Mouse (Mus musculus): Measurements from ENCODE around the gene Ube2o.

The Ube2o gene

DNA sequence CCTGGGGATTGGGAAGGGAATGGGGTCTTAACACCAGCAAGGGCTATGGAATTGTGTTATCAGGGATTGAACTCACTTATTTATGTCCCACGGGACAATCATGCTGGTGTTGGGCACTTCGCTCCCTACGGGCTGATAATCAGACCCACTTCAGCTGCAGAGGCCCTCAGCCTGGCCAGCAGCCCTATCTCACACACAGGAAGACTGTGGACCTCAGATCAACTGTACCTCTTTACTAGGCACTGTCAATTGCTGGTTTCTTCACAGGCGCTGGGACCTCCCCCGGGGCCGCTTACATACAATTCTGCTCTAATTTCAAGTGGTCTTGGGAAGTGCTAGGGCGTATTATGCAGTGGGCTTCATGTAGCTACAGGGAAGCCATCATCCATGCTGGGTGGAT, 44.6 kb downstream of the Ube2o start:
- DNase-seq = no peak

DNA sequence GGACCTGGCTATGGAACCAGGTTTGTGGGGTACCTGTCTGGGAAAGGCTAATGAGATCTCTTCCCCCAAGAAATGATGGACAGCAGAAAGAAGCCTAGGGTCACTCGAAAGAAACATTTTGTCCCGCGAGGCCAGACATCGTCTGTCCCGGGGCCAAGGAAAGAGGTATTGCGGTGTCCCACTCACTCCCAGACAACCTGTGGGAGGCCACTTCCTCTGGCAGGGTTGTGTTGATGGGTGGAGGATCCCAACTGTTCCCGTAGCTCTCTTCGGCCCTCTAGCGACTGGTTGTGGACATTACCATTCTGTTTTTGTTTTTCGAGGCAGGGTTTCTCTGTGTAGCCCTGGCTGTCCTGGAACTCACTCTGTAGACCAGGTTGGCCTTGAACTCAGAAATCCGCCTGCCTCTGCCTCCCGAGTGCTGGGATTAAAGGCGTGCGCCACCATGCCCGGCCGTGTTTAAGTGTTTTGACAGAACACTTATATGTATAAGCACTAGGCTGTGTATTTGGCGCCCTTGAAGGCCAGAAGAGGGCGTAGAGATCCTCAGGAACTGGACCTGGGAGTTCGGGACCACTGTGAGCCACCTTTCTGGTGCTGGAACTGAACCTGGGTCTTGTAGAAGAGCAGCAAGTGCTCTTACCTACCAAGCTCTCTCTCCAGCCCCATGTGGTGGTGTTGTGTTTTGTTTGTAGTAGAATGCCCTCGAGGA, 46.9 kb downstream of the Ube2o start:
- DNase-seq = peak; percentile 55

DNA sequence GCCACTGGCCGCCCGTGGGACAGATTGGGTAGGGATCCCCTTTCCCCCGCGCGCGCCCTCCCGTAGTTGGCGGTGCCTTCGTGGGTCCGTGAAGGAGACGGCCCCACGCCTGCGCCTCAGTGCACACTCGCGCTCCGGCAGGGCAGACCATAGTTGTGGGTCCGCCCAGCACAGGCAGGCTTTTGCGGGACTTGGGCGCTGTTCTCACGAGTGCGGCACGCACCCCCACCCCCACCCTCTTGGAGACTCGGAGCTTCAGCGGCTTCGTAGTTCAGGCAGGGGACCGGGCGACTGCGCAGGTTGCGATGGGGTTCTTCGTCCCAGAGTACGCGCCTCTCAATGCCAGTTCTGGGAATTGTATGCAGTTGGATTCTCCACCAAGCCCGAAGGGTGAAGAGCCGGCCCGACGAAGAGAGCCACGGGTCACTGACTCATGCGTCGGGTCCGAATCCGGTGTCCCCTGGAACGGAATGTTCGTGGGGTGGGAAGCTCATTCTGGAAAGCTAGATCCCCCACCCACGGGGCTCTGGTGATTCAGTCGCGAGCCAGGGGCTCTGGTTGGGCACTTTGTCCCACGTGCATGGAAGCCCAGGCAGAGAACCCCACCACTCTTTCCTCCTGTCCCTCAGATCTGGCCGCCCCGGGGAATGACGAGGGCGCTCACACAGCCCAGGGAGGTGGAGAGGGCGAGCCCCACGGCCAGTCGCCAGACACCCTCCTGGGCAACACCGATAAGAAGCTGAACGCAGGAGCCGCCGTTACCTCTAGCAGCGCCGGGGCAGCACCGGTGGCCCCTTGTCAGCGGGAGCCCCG, 47.7 kb downstream of the Ube2o start:
- no peak for DNase-seq

DNA sequence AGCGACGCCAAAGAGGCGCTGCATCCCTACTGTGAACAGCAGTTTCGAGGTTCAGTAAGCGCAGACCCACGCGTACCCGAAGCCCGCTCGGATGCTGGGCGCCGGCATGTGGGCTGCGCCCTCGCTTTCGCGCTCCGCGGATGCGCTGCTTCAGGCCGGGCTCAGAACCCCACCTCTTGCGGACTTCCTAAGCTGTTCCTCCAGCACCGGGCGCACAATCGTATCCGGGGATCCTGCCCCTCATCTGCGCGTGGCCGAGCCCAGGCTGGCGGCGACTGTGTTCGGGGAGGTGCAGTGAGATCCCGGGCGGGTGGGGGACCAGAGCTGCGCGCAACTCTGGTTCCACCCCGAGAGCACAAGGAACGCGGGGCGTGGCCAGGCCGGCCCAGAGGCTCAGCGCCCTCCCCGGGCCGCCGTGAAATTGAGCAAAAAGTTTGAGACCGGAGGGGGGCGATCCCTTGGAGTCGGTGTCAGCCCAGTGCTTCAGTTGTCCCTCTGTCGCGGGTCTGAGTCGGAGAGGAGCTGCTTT, 48.4 kb downstream of the Ube2o start:
- no peak for DNase-seq

DNA sequence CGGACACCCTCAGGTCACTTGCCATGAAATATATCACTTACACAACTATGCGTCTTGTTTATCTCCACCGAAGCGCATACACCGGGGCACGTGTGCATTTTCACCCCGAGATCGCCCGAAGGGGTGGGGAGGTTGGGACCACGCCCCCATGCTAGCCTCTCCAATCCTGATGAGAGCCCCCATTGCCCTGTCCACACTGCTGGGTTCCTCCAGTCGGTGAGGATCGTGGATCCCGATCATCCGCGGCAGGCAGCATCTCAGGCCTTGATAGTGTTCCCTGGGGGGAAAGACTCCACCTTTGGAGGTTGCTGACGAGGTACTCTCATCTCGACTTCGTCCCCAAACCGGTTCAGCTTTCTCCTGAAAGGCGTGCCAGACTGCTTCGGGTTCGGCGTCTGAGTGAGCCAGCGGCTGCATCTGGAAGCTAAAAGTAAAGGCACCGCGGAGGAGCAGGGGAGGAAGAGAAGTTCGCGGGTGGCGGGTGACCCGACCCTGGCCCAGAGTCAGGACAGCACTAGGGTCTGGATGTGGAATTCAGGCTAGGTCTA, 48.9 kb downstream of the Ube2o start:
- no peak for DNase-seq

DNA sequence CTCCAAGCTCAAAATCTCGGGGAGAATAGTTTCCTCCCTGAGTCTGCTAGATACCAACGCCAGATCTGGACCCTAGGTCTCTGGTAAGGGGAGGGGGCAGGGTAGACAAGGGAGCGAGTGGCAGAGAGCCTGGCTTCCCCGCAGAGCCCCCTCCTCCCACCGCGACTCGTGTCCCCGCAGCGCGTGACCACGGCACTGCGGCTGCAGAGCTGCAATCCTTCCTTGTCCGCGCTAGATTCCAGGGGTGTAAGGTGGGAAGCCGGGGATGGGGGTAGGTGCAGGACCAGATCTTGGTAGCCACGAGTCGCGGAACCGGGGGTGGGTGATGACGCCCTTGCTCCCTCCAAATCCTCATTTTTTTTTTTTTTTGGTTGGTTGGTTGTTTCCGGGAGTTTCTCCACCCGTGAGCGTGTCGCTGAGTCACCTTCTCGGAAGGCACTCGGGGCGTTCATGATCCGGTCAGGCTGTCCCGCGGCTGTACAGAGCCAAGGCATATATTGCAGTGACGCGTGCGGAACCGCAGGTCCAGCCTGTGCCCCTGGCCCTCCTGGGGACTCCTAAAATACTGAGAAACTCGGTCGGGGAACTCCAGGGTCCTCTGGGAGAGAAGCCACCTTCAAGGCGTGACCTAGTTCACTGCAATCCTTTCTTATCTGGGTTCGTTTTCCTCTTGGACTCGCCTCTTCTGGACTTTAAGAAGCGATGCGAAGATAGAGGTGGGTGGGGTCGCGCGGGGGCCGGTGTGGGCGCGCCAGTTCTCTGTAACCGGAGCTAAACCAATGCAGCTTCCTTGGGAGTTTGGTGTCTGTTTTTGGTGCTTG, 49.7 kb downstream of the Ube2o start:
- DNase-seq = no peak

DNA sequence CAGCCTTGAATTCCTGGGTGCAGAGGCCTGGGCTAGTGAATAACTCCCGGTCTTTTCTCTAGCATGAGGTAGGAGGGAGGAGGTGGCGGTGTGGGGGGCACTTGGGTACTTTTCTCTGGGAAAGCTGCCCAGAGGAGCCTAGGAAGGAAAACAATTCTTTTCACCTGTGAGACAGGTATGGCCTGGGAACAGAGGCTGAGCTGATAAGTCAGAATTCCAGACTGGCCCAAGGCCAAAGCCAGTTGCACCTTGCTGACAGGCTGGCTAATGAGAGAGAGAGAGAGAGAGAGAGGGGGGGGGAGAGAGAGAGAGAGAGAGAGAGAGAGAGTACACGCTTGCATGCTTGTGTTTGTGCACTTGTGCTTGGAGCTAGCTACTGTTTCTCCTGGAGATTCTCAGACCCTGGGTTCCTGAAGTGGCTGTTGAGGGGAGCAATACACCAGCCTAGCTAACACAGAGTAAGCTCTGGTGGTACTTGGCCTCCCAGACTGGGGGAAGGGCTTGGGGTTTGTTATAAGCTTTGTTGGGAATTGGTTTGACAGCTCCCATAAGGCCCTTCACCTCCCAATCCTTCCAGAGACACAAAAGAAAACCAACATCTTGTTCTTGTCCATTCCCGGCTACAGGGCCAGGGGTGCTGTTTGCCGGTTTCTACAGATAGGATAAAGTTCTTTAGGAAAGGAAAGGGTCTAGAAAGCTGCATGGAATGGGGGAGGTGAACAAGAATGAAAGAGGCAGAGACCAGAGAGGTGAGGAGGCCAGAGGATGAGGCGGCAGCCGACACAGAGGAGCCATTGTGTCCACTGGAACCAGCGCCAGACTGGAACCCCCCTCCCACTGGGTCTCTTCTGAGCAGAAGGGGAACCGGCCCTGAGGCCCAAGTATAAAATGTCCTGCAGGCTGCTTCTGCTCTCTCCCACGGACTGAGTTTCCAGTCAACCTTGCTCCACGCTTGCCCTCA, 50.8 kb downstream of the Ube2o start, which contains the start of gene Sphk1:
TSS of gene Sphk1 (plus strand) at position 739 of the 961 bp plus-strand sequence.
- no peak for DNase-seq

DNA sequence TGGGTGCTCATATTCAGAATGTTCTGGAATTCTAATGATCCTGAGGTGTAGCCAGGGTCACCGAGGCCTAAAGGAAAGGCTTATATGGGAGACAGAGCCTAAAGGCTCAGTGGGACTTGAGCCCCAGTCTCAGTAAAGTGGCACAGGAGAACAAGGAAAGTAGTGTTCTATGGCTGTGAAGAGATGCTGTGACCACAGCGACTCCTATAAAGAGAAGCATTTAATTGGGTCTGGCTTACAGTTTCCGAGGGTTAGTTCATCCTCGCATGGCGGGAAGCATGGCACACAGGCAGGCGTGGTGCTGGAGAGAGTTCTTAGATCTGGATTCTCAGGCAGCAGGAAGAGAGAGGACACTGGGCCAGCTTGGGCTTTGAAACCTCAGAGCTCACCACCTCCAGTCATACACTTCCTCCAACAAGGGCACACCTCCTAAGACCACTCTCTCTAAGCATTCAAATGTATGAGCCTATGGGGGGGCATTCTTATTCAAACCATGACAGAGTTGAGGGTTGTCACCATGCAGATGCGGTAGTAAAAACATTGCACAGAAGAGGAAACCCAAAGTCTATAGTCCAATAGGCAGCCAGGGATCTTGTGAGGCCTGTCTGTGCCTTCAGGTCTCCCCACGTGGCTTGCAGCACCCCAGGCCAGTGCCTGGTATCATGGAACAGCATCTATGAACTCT, 52.5 kb downstream of the Ube2o start:
- DNase-seq = no peak

DNA sequence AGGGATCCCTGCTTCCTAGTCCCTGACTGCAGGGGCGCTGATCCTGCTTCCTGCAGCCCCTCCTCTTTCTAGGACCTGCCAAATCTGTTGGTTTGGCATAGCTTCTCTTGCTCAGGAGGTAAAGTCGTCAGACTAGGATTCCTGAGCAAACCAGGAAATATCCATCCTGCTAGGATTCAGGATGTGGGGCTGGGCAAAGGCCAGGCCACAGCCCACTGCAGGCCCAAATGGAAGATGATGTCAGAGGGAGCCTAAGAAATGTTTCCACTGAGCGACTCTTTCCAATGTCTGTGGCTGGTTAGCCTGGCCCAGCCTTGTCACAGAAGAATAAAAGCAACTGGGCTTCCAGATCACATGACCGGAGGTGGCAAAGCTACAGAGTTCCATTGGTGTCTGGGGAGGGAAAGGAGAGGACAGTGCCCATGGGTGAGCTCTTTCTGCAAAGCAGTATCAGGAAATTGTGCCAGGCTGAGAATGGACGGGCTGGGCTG, 57.5 kb downstream of the Ube2o start:
- DNase-seq = no peak

DNA sequence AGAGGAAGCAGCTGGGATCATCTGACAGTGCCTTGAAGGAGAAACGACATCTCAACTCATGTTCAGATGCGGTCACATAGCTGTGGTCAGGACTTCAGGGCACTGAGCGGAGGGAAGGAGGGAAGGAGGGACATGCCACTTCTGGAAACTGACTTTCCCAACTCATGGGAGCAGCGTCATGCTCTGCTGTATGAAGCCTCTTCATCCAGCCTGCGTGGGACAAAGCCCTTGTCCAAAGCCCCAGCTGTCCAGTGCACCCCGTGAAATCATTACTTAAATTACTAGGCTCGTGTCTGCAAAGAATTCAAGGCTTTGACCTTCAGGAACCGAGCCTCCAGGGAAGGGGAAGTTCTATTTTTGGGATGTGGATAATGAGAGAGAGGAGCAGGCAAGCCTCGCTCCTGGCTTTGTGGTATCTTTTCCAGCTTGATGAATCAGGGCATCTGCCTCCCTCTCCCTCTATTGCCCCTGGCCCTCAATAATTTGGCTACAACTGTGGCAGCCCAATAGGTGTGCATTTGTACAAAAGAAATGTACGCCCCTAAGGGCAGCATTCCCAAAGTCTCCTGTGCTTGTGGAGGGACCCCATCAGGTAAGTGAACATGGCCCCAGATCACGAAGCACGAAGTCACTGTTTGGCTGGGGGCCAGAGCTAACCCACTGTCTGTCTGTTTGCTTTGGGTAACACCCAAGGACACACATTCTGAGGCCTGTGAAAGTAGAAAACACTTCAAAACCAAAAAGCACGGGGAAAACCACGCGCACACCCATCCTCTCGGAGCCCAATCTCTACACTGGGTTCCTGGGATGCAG, 58.2 kb downstream of the Ube2o start:
- DNase-seq = no peak

DNA sequence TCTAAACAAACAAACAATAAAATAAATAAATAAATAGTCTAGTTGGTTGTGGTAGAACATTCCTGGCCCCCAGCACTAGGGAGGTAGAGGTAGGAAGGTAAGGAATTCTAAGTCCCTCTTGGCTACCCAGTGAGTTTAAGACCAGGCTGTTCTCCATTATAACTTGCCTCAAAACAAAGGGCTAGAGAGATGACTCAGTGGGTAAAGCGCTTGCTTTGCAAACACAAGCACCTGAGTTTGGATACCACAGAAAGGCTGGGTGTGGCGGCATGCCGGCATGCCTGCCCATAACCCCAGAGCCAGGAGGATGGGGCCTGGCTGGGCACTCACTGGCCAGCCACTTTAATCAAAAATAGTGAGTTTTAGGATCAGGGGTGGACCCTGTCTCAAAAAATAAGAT, 59.2 kb downstream of the Ube2o start:
- DNase-seq = no peak

DNA sequence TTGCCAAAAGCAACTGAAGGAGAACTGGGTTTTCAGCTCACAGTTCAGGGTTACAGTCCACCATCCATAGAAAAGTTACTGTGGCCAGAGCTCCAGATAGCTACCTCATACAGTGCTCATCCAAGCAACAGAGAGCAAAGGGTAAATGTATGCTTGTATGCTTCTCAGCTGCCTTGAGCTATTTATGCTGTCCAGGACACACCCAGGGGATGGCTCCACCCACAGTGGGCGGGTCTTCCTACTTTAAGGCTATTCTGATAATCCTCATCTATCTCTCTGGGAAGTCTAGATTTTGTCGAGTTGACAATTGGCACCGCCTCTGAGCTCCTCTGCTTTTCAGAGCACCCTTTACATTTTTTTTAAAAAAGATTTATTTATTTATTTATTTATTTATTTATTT, 60.1 kb downstream of the Ube2o start:
- DNase-seq = no peak

DNA sequence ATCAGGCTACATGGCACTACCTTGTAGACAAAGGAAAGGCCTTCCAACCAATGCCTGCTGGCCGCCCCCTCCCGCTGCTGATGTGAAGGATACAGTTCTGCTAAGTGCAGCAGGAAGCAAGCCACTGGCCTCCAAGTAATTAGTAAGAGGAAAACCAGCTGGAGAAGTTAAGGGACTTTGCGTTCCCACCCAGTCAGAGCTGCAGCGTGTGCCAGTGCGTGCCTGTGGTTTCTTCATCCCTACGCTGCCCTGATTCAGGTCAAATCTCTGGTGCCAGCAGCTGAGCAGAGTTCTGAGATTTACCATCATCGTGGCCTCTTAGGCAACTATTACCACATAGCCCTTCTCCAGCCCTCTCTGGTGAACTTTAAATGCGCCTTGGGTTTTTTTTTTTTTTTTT, 62.8 kb downstream of the Ube2o start:
- DNase-seq = no peak

DNA sequence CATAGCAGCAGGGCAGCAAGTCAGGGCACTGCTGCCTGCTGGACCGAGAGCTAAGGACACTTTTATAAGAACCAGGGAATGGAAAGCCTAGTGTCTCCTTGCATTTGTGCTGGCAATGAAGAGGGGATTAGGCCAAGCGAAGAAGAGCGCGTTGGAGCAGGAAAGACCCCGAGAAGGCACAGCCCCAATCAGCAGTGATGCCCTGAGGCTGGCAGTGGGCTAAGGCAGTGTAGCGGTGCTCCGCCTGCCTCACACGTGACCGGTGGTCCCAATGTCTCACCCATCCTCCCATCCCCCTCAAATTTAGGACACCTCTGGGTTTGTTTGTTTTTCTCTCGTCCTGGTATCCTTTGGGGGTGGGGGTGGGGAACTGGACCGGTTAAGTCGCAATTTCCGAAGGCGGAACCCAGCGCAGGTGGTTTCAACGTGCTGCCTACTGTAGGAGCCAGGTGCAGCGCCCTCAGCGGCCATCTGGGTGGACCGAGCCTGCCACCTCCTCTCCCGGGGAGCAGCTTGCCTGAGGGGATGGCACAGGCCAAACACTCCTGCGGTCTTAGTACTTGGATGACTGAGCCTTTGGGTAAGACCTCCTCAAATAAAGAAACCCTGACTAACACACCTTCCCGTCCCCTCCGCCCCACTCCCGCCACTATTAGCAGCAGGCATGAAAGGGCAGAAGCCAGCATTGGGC, 65.8 kb downstream of the Ube2o start:
- no peak for DNase-seq

DNA sequence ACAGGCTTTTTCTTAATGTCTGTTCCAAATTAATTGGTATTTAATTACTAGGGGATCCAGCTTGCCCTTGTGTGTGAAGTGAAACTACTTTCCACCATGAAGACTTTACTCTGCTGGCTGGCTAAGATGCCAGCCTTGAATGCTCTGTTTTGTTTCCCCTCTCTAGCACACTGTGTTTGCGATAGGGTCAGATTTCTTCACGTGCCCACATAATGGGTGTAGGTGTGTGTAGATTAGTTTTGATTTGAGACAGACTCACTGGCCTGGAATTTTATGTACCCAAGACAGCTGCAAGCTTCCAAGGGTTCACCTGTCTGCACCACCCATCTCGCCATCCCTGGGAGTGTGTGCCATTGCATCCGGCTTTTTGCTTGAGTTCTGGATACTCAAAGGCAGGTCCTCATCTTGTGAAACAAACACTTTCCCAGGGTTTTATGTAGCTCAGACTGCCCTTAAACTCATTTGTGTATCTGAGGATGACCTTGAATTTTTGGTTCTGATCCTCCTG, 67.7 kb downstream of the Ube2o start:
- no peak for DNase-seq

DNA sequence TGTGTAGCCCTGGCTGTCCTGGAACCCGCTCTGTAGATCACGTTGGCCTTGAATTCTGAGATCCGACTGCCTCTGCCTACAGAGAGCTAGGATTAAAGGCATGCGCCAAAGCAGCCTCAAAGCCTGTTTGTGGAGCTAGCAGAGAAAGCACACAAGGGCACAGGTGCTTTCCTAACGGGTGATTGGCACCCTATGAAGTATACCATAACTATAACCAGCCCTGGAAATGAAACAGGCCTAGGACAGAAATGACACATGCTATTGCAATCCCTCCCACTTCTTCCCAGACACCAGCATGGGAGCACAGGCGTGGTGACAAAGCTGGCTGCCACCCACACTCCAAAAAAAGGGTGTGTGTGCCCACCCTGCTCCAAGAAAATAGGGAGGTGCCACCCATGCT, 68.3 kb downstream of the Ube2o start:
- peak; percentile 64 for DNase-seq

DNA sequence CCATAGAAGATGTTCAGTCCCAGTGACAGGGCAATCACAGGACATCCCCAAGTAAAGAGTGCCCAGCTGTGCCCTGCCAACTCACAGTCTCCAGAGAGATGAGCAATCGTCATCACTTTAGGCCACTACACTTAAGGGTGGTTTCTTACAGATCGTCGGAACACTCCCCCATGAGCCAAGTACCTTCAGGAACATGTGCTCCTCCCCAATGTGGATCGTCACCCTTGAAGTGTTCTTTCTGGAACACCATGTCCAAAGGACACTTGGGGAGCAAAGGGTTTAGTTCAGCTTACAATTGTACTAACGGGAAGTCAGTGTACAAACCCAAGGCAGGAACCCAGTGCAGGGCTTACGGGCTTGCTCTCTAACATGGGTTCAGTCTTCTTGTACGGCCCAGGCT, 69.1 kb downstream of the Ube2o start:
- no peak for DNase-seq

DNA sequence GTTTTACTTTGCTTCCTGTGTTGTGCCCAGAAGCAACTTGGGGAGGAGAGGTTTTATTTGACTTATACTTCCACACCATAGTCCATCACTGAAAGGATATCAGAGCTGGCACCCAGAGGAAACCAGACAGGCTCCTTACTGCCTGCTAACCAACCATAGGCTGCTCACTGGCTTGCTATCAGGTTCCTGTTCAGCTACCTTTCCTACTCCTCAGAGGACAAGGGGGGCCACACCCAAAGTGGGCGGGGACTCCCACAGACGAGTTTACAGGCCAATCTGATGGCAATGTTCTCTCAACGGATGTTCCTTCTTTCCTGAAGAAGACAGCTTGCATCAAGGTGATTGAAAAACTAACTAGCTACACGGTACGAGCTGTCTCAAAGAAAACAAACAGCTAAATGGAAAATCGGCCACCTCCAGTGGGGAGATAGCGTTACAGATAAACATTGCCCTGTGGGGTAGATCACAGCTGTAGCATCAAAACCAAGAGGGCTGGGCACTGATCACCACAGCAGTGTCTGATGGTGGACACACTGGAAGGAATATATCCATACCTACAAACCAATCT, 69.9 kb downstream of the Ube2o start:
- DNase-seq = no peak

DNA sequence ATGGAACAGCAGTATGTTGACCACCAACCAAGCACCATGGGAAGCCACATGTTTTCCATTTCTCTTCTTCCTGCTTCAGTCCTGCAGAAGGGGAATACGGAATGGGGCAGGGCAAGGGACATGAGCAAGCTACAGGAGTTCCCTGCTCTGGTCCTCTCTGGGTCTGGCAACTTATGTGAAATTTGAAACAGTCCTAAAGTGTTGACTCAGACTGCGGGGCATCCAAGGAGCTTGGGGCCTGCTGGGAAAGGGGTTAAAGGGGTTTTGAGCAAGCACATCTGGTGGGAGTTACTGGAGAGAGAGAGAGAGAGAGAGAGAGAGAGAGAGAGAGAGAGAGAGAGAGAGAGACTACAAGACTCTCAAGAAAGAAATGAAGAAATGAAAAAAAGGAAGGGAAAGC, 72.6 kb downstream of the Ube2o start:
- DNase-seq = no peak

Data from layer of hippocampus, adult 9-11 months (tissue).